Mouse (Mus musculus): Measurements from ENCODE around the gene Nxpe5.
A peak's percentile ranks its signal among the peaks of the same experiment; 100 is the strongest.

Nxpe5 gene

GRCm38 (mm10) chr5:138275216-138276050 lies 49.7 kb downstream of the Nxpe5 start:
- no peak for DNase-seq (ENCODE audit: low spot score in 2 of 2)

GRCm38 (mm10) chr5:138277994-138278393 lies 52.3 kb downstream of the Nxpe5 start:
- no peak for DNase-seq (ENCODE audit: low spot score in 2 of 2)

- peak; percentile 65 for DNase-seq (ENCODE audit: low spot score in 2 of 2)
Observed at GRCm38 (mm10) chr5:138279585-138280424, 54.1 kb downstream of the Nxpe5 start, which contains the start of the genes Gm43720, Gpc2 and Stag3. Gene Gm43720 (minus strand): TSS chr5:138279958. Gene Gpc2 (minus strand): TSS chr5:138280005. Gene Stag3 (plus strand): TSS chr5:138280240.

- no peak for DNase-seq (ENCODE audit: low spot score in 2 of 2)
Observed at GRCm38 (mm10) chr5:138280425-138280768, 54.7 kb downstream of the Nxpe5 start.

- DNase-seq (ENCODE audit: low spot score in 2 of 2), result no peak
Observed at GRCm38 (mm10) chr5:138280829-138281228, 55.1 kb downstream of the Nxpe5 start.

GRCm38 (mm10) chr5:138281798-138282197 lies 56.1 kb downstream of the Nxpe5 start:
- DNase-seq (ENCODE audit: low spot score in 2 of 2), result no peak

GRCm38 (mm10) chr5:138283540-138283939 lies 57.8 kb downstream of the Nxpe5 start:
- no peak for DNase-seq (ENCODE audit: low spot score in 2 of 2)

GRCm38 (mm10) chr5:138287861-138288260 lies 62.2 kb downstream of the Nxpe5 start:
- DNase-seq (ENCODE audit: low spot score in 2 of 2), result no peak

GRCm38 (mm10) chr5:138291638-138292037 lies 65.9 kb downstream of the Nxpe5 start:
- no peak for DNase-seq (ENCODE audit: low spot score in 2 of 2)

GRCm38 (mm10) chr5:138294158-138294557 lies 68.5 kb downstream of the Nxpe5 start:
- no peak for DNase-seq (ENCODE audit: low spot score in 2 of 2)

- DNase-seq (ENCODE audit: low spot score in 2 of 2), result no peak
Observed at GRCm38 (mm10) chr5:138299613-138300012, 73.9 kb downstream of the Nxpe5 start.
